Mouse (Mus musculus): ENCODE data around the gene Rfx5.
"Not testable (repeated sequence)": the region's sequence is repeated elsewhere in the genome, so short reads cannot be mapped to it uniquely, and the experiment has no call there.

Rfx5 gene

GRCm38 (mm10) chr3:94953764-94954616 is at the start of gene Rfx5:
TSS of gene Rfx5 (plus strand) at chr3:94954075.
- DNase-seq: peak; percentile 94 to 99

GRCm38 (mm10) chr3:94904759-94905158 is 49.1 kb upstream of the Rfx5 start:
- DNase-seq: not testable (repeated sequence)

GRCm38 (mm10) chr3:94906482-94906881 is 47.4 kb upstream of the Rfx5 start:
- no peak for DNase-seq

GRCm38 (mm10) chr3:94911050-94911693 is 42.7 kb upstream of the Rfx5 start:
- no peak for DNase-seq

- peak; percentile 51 to 81 for DNase-seq
These were observed 40.1 kb upstream of the Rfx5 start for GRCm38 (mm10) chr3:94913801-94914200.

GRCm38 (mm10) chr3:94915903-94916741 is 37.8 kb upstream of the Rfx5 start:
- peak; percentile 51 to 54 for DNase-seq

- peak; percentile 90 to 93 for DNase-seq
These were observed 36.0 kb upstream of the Rfx5 start for GRCm38 (mm10) chr3:94917816-94918361.

- no peak for DNase-seq
These were observed 35.0 kb upstream of the Rfx5 start for GRCm38 (mm10) chr3:94918845-94919244.

- DNase-seq: no peak
These were observed 32.8 kb upstream of the Rfx5 start for GRCm38 (mm10) chr3:94921104-94921503.

GRCm38 (mm10) chr3:94922333-94922732 is 31.5 kb upstream of the Rfx5 start:
- no peak for DNase-seq

GRCm38 (mm10) chr3:94924688-94925087 is 29.2 kb upstream of the Rfx5 start:
- DNase-seq: no peak

GRCm38 (mm10) chr3:94926301-94926736 is 27.6 kb upstream of the Rfx5 start:
- not testable (repeated sequence) for DNase-seq

GRCm38 (mm10) chr3:94928979-94929378 is 24.9 kb upstream of the Rfx5 start:
- DNase-seq: peak; percentile 37 to 44

GRCm38 (mm10) chr3:94930386-94931266 is 23.2 kb upstream of the Rfx5 start:
- DNase-seq: peak; percentile 71 to 78

- not testable (repeated sequence) for DNase-seq
These were observed 22.3 kb upstream of the Rfx5 start for GRCm38 (mm10) chr3:94931427-94932082.

GRCm38 (mm10) chr3:94932279-94932678 is 21.6 kb upstream of the Rfx5 start:
- not testable (repeated sequence) for DNase-seq

GRCm38 (mm10) chr3:94932809-94933564 is 20.9 kb upstream of the Rfx5 start, which contains the start of gene Selenbp1:
TSS of gene Selenbp1 (plus strand) at chr3:94933056.
- peak; percentile 93 to 96 for DNase-seq

GRCm38 (mm10) chr3:94933604-94934003 is 20.3 kb upstream of the Rfx5 start:
- not testable (repeated sequence) for DNase-seq

- DNase-seq: not testable (repeated sequence)
These were observed 19.3 kb upstream of the Rfx5 start for GRCm38 (mm10) chr3:94934564-94934963.

GRCm38 (mm10) chr3:94935332-94935731 is 18.5 kb upstream of the Rfx5 start:
- peak; percentile 76 to 78 for DNase-seq

All from kidney, postnatal 36 days (tissue).